Mouse (Mus musculus) layer of hippocampus, adult 9-11 months (tissue): ENCODE data around the gene Gm13889.

Experiments
- DNase-seq: peaks from one replicate; pipeline ENCODE4 v3.0.0; 2022

The Gm13889 gene

DNA sequence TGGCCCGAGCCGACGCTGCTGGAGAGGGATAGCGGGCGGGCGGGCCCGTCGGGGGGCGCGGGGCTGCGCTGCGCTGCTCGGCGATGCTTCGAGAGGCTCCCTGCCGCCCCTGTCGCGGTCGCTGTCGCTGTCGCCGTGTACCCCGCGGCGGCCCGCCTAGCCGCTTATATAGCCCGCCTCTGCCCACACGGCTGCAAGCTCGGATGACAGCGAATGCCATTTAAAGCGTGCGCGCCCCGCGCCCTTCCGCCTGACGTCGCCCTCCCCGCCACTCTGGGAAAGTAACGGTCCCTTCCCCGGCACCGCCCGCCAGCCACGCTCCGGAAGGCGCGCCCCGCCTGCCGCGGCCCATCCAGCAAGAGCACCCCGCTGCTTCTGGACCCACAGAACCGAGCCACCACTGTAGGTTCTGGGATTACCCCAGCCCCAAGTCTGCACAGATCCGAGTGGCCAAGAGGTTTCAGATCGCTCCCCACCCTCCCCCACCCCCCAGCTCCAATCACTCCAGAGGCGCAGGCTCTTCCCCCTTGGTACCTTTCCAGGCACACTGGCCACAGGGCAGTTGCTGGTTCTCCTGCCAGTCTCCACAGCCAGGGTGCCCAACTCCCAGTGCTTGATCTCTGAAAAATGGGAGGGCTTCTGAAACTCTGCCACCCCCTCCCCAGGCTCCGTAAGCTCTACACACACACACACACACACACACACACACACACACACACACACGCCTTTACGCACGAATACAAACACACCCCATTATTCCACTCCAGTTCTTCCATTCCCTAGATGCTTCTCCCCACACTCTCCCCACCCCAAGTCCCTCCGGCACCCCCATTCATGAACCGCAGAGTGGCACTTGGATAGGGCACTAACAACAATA lies at the start of gene Gm13889:
Gm13889 (minus strand) TSS at position 294 of the 877 bp plus-strand sequence.
- peak; percentile 89 for DNase-seq

DNA sequence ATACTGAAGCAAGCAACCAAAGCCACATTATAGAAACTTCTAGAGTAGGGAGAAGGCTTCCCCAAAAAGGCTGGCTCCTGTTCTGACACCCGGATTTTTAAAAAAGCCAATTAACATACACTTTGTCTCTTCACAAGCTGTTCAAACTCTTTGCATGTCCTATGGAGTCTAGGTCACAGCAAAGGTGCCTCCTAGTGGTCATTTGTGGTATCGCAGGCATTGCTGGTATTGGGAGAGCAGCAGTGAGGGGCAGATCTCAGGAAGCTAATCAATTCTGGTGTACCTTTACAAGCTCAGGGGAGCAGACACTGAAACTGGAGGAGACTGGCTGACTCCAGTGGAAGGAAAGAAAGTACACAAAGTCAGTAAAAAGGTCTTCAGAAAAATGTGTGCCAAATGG lies 45.3 kb upstream of the Gm13889 start:
- peak; percentile 89 for DNase-seq

DNA sequence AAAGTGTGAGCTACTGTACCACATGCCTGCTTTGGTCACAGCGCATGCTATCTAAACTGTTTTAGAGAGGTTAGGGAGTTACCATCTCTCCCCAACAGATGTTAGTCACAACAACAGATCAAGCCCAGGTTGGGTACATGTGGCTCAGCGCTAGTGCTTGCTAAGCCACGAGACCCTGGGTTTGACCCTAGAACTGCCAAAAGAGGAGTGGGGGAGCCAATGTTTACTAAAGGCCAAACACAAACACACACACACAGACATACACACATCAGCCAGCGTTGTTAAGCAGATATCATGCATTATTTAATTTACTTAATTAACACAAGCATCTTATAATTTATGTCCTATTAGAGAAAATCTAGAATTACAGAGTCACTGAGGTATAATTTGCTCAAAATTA lies 44.9 kb upstream of the Gm13889 start:
- DNase-seq = no peak

DNA sequence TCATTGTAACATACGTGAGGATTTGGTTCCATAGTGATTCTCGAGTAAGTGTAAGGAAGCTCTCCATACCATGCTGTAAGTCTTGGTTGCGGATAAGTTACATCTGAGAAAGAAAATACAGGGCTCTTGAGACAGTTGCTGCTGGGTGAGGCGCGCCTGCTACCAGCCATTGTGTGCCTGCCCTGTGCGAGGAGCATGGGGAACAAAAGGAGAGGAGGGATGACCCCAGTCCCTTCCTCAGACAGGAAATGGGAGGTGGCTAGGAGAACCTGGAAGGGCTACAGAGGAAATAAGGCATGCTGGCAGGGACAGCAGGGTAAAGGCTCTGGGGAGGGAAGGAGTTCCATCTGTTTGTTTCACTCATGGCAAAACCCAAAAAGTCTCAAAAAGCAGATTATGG lies 44.4 kb upstream of the Gm13889 start:
- DNase-seq = no peak

DNA sequence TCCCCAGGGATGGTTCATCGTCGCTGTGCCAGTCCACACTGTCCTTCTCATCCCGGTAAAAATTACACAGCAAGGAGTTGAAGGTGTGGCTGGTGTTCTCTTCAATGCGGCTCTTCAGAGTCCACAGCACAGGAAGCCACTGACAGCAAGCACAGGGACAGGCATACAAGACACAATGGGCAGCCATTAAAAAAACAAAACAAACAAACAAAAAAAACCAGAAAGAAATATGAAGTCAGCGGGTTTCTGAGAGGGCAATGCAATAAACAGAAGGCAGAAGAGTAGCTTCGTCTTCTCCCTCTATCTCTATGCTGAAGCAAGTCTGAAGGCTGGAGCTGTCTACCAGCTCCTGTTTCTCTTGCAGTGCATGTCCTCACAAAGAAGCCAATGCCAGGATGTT lies 39.3 kb upstream of the Gm13889 start, which contains the start of gene Gm27027:
Gm27027 (minus strand) TSS at position 101 of the 400 bp plus-strand sequence.
- DNase-seq = no peak

DNA sequence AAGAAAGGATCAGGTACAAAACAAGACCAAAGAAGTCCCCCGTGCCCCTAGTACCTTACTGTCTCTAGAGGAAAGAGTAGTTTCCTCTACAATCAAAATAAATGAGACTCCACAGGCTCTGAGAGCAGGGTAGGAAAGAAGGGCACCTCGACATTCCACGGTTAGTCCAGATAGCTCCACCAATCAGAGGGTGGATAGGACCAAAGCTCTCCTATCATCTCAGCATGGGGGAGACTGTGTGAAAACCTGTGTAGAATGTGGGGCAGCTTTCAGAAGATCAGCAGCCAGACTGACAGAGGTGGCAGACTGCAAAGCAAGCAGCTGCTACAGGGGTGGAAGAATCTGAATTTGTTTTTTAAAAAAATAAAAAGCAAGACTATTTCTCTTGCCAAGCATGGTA lies 35.8 kb upstream of the Gm13889 start:
- no peak for DNase-seq

DNA sequence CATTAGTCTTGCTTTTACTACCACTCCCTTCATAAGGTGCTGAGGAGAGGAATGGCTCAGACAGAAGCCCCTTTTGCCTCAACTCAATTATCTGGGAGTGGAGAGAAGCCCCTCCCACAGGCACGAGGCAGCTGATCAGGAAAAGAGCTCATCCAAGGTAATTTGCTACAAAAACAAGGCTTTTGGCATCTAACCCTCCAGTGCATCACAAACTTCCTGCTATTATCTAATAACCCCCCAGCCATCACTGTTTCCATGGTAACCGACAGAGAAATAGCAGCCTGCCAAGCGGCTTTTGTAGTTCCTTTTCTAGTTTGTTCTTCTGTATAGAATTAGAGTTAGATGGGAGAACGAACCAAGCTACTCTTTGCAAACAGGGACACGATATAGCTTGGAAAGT lies 35.3 kb upstream of the Gm13889 start:
- DNase-seq = peak; percentile 71

DNA sequence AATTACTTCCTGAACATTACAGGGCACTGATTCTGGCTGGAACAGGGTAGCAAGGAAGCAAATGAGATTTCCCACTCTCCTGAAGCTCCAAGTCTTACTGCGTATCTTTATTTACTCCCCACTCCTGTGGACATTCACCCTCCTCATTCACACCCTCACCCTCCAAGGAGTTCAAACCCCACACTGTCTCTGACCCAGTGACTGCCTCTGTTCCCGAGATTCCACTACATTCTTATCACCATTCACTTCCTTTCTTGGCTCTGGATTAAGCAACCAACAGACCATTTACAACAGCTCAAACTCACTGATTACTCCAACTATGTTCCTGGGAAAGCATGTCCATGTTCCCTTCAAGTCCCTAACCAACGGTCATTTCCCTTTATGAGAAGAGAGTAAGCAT lies 34.3 kb upstream of the Gm13889 start:
- DNase-seq = no peak

DNA sequence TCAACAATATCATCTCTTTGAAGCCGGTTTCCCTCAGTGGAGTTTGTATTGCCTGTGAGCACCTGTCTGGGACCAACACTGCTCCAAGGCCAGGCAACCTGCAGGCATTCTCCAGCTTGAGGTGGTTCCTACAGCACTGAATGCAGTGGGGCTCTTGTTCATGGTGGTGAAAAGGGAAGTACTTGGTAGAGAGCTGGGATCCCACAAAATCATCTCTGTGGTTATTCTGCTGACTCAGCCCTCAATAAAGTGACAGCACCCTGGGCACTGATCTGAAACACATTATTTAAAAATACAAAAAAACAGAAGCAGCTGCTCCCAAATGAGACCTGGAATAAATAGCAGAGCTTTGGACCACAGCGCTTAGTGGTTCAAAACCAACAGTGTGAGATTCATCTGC lies 31.4 kb upstream of the Gm13889 start:
- DNase-seq = no peak

DNA sequence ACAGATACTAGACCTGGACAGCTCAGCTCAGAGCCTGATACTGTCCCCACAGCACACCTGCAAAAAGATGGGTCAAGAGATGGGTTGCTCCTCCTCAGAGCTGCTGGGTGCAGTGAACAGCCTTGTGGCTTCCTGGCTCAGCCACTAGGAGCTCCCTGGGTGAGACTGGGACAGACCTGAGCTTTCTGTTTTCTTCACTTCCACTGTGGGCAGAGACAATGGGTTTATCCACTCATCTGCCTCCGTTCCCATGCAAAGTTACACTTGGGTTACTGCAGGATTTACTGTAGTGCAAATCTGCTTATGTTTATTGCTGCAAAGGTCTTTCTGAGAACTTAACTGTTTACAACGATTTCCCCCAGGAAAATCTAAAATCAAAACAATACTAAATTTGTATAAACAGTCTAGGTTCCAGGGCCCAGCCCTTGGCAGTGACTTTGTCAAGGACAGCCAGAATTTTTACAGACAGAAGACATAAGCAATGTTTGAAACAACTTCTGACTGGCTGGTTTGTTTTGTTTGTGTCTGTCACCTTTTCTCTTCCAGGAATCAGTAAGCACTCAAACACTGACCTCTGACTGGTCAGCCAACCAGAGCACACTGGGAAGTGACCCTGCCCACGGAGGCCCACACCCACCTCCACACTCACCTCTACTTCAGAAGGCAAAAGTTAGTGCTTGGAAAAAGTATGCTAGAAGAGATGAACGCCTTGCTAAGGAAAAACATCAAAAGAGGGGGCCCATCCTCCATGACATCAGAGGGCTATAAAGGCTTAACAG lies 25.6 kb upstream of the Gm13889 start:
- no peak for DNase-seq

DNA sequence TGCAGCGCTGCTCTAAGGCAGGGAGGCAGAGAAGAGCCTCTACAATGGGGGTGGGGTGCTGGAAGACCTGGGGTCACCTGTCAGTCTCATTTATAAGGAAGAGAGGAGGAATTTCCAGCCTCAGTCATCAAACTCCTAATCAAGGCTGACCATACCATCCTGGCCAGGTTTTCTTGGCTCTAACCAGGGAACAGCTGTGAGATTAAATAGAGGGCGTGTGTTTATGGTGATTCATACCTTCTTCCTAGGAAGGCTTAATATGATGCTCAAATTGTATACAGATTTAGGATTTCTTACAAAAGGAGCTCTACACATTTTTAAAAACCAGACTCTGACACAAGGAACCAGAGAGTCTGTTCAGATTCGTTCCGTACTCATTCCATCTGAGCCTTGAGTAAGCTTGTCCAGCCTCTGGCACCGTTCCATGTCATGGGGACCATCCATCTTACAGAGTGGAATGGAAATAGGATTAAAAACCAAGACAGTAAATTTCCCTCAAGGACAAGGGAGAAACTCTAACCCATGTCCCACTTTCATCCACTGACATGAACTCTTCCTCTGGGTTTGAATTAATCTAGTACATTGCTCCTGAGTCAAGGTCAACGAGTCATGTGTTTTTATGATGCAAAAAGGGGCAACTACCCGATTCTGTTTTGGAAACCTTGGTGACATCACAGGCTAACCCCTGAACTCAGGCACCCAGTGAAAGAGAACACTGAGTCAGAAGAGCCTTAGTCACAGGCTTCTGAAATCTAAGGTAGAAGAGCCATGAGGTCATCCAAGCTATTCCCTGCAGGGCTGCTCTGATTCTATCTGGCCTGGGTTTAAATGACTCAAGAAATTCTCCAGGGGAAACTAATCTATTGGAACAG lies 22.5 kb upstream of the Gm13889 start:
- no peak for DNase-seq

DNA sequence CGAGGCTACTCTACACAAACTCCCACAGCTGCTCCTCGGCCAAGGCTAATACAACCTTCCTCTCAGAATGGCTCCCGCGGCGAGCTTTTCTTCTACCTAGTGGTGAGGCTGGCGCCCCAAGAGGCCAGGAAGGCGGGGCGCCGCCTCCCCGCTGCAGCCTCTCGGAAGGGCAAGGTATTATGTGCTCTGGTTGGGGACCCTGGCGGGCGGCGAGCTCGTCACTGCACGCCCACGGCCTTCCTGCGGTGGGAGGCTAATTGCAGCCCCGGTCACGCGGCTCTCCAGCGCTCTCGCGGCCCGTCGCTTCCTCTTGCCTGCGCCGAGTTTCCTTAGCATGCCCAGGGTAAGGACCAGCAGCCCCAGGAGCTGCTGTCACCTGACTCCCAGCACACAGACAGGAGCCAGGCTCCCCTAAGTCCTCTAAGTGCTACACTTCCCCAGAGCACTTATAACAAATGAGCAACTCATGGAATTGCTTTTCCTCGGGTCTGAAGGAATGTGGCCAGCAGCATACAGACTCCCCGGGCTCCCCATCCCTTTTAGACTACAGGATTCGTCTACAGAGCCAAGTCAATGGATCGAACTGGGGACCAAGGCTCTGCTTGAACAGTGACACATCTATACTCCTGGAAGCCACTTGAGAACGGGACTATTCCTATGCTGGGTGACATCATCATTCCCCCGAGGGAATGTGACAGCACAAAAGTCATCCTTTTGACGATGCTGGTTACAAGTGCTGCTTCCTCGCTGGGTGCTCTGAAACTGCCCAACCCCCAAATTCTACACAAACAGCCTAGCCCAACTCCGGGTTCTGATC lies 19.6 kb upstream of the Gm13889 start:
- peak; percentile 78 for DNase-seq

DNA sequence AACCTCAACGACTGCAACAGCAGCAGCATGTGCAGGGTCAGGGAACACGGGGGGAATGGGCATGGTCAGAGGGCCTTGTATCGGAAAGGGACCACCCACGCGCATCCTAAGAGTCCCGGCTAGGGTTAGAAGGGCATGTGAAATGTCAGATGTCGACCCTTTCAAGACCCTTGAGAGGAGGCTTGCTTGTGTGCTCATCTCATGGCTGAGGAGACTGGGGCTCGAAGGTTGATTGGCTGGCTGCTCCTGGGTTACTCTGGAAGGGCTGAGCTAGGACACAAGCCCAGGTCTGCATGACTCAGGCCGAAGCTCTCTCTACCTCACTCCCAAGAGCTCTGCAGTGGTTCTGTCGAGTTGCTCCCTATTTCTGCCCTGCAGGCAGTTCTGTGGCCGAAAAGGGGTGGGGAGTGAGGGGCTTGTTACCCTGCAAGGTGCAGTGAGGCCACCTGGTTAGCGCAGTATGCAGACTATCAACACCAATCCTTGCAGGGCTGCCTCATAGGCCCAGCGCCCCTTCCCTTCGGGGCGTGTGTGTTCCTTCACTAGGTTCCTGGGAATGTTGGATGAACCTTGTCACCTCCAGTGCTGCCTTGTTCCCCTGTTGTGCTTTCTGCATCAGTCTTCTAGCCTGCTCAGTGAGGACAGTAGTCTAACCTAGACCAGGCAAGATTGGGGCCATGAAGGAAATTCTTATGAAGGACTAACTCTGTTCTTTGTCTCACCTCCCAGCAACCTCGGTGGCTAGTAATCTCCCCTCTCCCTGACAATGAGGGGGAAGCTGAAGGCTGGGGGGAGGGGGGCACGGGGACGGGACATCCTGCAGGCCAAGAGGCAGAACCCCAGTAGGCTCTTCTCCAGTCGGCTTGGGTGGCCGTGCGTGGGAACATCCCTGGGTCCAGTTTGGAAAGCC lies 18.8 kb upstream of the Gm13889 start:
- no peak for DNase-seq

DNA sequence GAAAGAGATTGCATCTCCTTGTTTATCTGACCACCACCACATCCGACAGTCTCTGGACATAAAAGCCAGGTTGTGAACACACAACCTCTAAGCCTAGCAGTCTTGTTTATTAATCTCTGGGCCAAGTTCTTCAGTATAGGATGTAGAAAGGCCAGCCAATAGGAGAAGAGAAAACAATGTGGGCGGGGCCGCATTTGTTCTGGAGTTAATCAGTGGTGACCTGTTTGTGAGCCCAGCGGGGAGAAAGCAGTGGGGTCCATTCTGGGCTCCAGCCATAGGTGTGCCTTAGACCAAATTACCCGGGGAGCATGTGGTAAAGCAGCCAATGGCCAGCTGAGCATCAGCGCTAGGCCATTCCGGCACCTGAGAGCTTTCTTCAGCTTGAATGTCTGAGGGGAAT lies 18.0 kb upstream of the Gm13889 start:
- DNase-seq = no peak

DNA sequence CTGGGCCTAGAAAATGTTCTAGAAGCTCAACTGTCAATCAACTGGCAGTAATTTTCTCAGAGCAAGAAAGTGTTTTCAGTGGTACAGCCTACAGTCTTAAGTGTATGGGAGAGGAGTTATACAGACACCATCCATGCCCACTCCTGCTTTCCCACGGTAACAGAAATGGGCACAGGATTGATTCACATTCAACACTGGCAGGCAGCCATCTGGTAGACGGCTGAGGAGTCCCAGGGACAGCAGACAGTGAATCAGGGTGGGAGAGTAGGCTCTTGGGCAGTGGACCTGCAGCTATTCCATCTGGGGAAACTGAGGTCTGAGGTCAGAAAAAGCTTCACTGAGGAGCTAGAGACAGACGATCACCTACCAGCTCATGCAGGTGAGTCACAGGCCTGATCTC lies 14.6 kb upstream of the Gm13889 start:
- DNase-seq = no peak

DNA sequence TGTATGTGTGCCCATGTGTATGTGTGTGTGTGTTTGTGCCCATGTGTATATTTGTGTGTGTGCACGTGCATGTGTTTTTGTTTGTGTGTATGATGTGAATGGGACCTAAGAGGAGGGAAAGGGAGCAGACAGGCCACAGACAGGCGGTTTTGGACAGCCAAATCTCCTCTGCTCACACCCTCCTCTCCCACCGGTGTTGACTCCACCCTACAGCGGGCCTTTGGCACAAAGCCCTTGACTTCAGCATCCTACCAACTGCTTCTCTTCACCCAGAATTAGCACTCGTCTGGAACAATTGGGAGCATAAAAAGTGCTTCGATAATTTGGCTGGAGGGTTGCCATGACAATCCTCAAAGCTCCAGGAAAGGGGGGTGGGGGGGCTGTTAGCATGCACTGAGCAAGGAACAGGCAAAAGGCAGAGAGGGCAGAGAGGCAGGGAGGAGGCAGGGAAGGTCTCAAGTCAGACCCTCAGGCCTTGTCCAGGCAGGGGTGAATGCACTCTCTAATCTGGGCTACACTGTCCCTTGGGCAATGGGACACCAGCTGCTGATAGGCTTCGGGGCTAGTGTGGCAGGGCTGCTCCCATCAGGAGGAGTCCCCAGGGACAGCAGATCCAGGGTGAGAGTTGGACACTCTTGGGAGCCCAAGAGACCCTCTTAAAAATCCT lies 7.6 kb upstream of the Gm13889 start:
- peak; percentile 83 for DNase-seq

DNA sequence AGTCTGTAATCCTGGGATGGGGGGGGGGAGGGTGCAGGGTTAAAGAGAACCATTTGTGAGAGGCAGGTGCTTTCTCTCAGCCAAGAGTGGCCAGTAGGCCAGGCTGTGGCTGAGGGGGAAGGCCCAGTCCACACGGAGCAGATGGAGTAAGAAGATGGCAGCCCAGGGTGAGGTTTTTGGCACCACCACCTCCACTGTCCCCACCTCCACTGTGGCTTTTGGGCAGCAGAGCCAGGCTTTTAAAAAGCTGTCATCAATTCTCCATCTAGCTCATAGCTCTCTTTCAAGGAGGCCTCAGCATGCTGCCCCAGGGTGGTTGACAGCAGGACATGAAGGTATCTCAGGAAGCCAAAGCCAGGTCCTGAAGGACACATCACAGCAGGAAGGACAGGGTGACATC lies 6.8 kb upstream of the Gm13889 start:
- DNase-seq = no peak

DNA sequence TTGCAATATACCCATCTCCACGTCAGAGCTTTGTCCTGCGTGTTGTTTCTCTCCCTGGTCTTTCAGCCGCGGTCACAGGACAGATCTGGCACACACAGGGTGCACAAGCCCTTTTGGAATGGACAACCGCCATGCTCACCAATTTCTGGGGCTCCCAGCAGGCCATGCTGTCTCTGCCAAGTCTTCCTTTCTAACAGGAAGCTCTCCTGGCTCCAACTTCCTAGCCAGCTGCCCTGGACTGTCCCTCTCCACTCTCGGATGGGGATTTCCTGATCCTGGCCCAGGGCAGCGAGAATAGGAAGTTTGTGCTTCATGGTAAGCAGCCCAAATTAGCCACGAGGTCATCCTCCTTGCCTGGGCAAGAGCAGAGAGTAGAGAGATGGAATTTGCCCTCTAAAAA lies 4.7 kb upstream of the Gm13889 start:
- DNase-seq = no peak

DNA sequence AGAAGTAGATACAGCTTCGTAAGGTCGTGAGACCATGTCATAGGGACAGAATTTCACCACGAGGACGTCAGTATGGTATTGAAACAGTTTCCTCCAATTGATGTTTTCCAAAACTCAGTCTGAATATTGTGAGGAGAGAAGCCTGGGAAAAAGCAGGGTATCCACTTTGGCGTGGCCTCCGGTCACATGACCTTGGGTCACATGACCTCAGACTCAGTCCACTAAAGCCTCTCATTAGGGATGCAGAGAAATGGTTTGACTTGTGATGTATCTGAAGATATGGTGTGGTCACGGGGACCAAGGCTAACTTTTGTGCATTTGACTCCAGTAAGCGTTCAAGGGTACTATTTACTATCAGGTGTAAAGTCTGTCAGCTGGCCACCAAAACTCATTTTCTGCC lies 2.3 kb upstream of the Gm13889 start:
- no peak for DNase-seq

DNA sequence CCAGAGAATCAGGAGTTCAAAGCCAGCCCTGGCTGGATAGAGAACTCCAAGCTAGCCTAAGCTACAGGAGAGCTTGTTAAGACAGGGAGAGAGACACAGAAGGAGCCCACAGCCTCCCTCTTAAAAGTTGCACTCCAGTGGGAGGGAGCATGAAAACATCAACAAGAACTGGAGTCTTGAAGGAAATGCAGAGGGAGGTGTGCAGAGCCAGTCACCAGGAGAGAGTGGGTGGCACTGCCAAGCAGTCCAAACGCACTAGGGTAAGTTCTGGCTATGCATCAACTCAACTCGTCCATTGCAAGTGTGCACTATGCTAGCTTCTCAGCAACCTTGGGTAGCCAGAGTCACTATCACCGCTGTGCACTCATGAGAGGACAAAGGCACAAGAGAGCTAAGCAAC lies 1.2 kb upstream of the Gm13889 start:
- DNase-seq = no peak

DNA sequence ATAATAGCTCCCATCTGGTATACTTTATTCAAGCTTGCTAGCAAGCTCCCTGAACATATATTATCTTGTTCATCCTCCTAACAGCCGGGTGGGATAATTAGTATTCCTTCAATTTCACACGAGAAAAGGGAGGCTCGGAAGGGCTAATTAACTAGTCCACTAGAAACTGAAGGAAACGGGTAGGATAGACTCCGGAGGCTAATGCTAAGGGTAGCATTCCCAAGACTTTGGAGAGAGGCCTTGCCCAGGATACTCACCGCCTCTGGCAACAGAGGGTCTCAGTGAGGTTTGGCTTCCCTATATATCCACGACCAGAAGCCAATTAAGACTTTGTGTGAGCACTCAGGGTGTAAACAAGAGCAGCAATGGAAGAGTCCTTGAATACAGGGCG lies 779 bp upstream of the Gm13889 start:
- no peak for DNase-seq
